Mouse (Mus musculus) left cerebral cortex, adult 2 months (tissue): ENCODE measurements around the gene Zfp652. TPM values are rescaled to one million over a fixed set of nuclear protein-coding genes. Genes with fewer than 3 reads are reported as not detected.

Experiments
- DNase-seq, 2 experiments: peaks; one replicate each; pipeline ENCODE4 v3.0.0; 2021 to 2022; ENCODE audit warnings: low spot score in 2 of 2, mixed read lengths in 1 of 2; ENCODE audit errors: extremely low spot score in 1 of 2
- H3K27ac ChIP-seq: fragments of 200-600 bp; 2 replicates; pipeline ENCODE4 v1.8.1; 2022
- H3K4me3 ChIP-seq: fragments of 200-600 bp; 2 replicates; pipeline ENCODE4 v1.8.1; 2022
- CTCF ChIP-seq: fragments of 200-600 bp; IDR thresholded peaks from 2 replicates; pipeline ENCODE4 v1.8.1; 2022; ENCODE audit warnings: antibody characterized with exemption, mild to moderate bottlenecking, moderate library complexity
- intact Hi-C: fragments of 180-260 bp; cut with DNase I; formaldehyde crosslinking; loops from one replicate; pipeline ENCODE4 v1.15.1; 2025
- total RNA-seq, 2 experiments: library from RNA; stranded (reverse); gene quantifications; 2 replicates each; pipeline ENCODE4 v1.2.3; 2021

Zfp652 gene
- total RNA-seq, 2 experiments from 2014 or later: 42.3 to 43.5 TPM

- no peak for TF ChIP-seq CTCF
Measured at GRCm38 (mm10) chr11:95829526-95830050, 117.1 kb downstream of the Zfp652 start.

GRCm38 (mm10) chr11:95830411-95831275, 118.2 kb downstream of the Zfp652 start:
- DNase-seq: no peak
- peak overlapping the region; percentile 7; the same call in 1 of the 2 replicates for H3K4me3 ChIP-seq
- TF ChIP-seq CTCF: no peak
- intact Hi-C loops: no loop called here
- no peak overlapping the region for H3K27ac ChIP-seq

More at GRCm38 (mm10) chr11:95829526-95830050, 117.1 kb downstream of the Zfp652 start:
- DNase-seq: no peak
- no peak overlapping the region for H3K4me3 ChIP-seq
- H3K27ac ChIP-seq: no peak overlapping the region
- intact Hi-C loops: loop anchor here (2.0 to 5.0 kb wide), 3 partner anchors 23 to 203 kb away; partner anchors contain the start of gene Snf8

GRCm38 (mm10) chr11:95831276-95831619, 118.8 kb downstream of the Zfp652 start:
- Histone ChIP-seq H3K27ac (no peak overlapping the region), H3K4me3 (peak overlapping the region; percentile 7; the same call in 1 of the 2 replicates)
- DNase-seq: no peak
- intact Hi-C loops: no loop called here
- TF ChIP-seq CTCF: no peak

GRCm38 (mm10) chr11:95831641-95832040, 119.2 kb downstream of the Zfp652 start:
- no peak; the same call in 1 of the 2 replicates for TF ChIP-seq CTCF
- intact Hi-C loops: no loop called here
- no peak for DNase-seq
- Histone ChIP-seq H3K27ac (no peak overlapping the region), H3K4me3 (no peak overlapping the region)

GRCm38 (mm10) chr11:95832129-95833005, 119.9 kb downstream of the Zfp652 start:
- H3K4me3 ChIP-seq: no peak overlapping the region

GRCm38 (mm10) chr11:95833006-95833570, 120.6 kb downstream of the Zfp652 start:
- Histone ChIP-seq H3K27ac (no peak overlapping the region), H3K4me3 (no peak overlapping the region)
- intact Hi-C loops: no loop called here
- no peak for DNase-seq
- no peak for TF ChIP-seq CTCF

More at GRCm38 (mm10) chr11:95832129-95833005, 119.9 kb downstream of the Zfp652 start:
- DNase-seq: no peak
- intact Hi-C loops: no loop called here
- no peak for TF ChIP-seq CTCF
- no peak overlapping the region for H3K27ac ChIP-seq

- TF ChIP-seq CTCF: no peak
- 0 out of 2 replicates have a peak overlapping the region, but pooled peaks have one; percentile 19 for H3K27ac ChIP-seq
Measured at GRCm38 (mm10) chr11:95833631-95834142, 121.2 kb downstream of the Zfp652 start.

GRCm38 (mm10) chr11:95834143-95834667, 121.7 kb downstream of the Zfp652 start:
- no peak overlapping the region for H3K4me3 ChIP-seq
- intact Hi-C loops: no loop called here
- no peak overlapping the region for H3K27ac ChIP-seq
- TF ChIP-seq CTCF: no peak
- peak in 1 of 2 experiments; percentile 38 for DNase-seq

More at GRCm38 (mm10) chr11:95833631-95834142, 121.2 kb downstream of the Zfp652 start:
- DNase-seq: no peak
- no peak overlapping the region for H3K4me3 ChIP-seq
- intact Hi-C loops: no loop called here

- Histone ChIP-seq H3K4me3 (no peak overlapping the region), H3K27ac (0 out of 2 replicates have a peak overlapping the region, but pooled peaks have one; percentile 17)
- intact Hi-C loops: no loop called here
- TF ChIP-seq CTCF: no peak; the same call in none of the 2 replicates
- DNase-seq: no peak
Measured at GRCm38 (mm10) chr11:95834742-95835710, 122.6 kb downstream of the Zfp652 start.

GRCm38 (mm10) chr11:95835832-95836231, 123.4 kb downstream of the Zfp652 start:
- no peak for DNase-seq
- H3K4me3 ChIP-seq: no peak overlapping the region
- no peak overlapping the region for H3K27ac ChIP-seq
- TF ChIP-seq CTCF: no peak
- intact Hi-C loops: no loop called here
